Mouse (Mus musculus): ENCODE measurements at regions not wholly inside any gene's neighbourhood (a gene's known extent, or its start where the extent isn't known, plus 50 kb on each side); places are given as distances from the start of the nearest gene placed in this dataset.
"Not testable (repeated sequence)": the region's sequence is repeated elsewhere in the genome, so short reads cannot be mapped to it uniquely, and the experiment has no call there.

GRCm38 (mm10) chr3:21149618-21150017 lies 782.6 kb upstream of the Agtr1b start:
- no peak for DNase-seq (ENCODE audit: extremely low read depth, low read depth)

DNA sequence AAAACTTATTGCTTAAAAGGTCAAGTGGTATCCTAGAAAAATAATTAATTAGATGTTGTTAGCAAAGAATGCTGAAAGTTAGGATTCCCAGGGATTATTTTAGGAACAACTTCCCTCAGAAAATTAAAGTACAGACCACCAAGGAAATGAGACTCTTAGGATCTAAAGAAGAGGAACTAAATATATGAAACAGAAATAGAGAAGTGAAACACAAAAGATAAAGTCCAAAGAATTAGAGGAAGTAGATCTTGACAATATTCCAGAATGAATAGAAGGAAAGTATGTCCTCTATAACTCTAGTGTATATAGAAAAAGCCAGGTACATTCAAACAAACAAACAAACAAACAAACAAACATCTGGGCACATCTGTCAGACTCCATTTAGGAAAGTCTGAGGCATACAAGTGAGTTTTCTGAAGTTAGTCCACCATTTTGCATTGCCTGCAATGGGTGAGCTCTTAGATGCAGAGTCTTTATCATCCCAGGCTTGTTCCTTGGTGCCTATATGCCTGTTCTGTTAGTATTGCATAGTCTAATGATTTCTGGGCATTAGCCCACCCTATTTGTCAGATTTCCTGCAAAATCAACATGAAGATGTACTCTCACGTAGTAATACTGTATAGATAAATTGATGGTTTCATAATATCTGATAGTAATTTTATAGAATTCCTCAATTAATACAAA lies 762.0 kb upstream of the Agtr1b start:
- peak; percentile 52 for DNase-seq (ENCODE audit: extremely low read depth, low read depth)

DNA sequence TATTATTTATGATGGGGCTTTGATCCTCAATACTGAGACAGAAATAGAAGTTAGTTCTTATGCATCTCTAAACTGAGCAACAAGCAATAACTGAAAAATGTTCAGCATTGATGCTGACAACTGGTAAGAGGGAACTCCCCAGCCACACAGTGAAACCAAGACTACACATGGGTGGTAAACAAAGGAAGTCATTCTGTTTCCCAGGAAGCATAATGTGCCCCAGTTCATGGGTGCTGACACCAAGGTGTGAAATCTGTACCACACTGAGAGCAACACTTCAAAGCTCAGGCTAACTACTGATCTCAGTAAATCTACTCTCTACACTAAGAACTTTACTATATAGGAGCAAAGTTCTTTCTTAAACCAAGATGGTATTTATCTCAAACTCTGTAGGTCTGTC lies 759.2 kb upstream of the Agtr1b start:
- DNase-seq (ENCODE audit: extremely low read depth, low read depth) = no peak

DNA sequence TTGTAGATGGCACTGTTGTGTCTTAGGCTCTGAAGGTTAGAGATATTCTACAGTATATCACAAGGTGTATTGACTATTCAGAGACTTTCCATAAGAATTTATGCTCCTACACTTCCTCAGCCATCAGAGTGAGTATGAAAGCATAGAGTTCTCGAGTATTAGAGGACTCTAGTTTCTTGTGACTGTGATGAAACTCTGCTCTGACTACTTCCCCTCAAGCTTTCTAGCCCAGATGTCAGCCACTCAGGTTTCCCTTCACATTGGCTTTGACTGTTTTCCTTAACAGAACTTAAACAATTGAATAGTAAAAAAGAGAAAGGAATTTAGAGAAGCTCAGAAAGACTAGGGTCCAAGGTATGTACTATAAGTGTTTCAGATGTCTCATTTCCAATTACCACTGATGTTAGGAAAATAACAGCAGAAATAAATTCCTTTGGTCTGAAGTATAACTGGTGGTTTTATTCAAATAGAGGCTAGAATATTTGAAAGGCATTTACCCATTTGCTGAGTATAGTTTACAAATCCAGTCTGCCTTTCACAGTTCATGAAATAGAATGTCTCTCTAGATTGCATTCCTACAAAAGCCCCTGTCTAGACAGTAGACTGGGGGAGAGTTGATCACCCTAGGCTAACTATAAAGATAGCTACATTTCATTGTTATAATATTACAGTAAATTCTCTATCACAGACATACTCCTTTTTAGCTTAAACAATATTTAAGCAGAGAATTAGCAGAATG lies 751.4 kb upstream of the Agtr1b start:
- no peak for DNase-seq (ENCODE audit: extremely low read depth, low read depth)

GRCm38 (mm10) chr3:21111735-21112518 lies 745.0 kb upstream of the Agtr1b start:
- DNase-seq (ENCODE audit: extremely low read depth, low read depth) = no peak

- DNase-seq (ENCODE audit: extremely low read depth, low read depth) = no peak
Observed at GRCm38 (mm10) chr3:21090206-21090605, 723.2 kb upstream of the Agtr1b start.

- no peak for DNase-seq (ENCODE audit: extremely low read depth, low read depth)
Observed at GRCm38 (mm10) chr3:21086426-21086825, 719.4 kb upstream of the Agtr1b start.

DNA sequence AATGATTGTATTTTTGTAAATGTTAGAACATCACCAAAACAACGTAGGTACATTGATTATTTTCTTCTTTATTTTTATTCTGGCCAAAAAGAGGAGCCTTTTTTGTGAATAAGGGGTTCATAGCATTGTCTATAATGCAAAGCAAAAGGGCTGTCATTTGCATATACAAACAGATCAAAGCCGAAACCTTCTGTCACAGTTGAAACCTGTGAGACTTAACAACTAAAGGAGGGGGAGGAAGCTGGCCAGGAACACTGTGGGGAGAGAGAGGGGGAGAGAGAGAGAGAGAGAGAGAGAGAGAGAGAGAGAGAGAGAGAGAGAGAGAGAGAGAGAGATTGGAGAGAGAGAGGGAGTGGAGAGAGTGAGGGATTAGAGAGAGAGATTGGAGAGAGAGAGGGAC lies 710.6 kb upstream of the Agtr1b start:
- DNase-seq (ENCODE audit: extremely low read depth, low read depth) = no peak

- not testable (repeated sequence) for DNase-seq (ENCODE audit: extremely low read depth, low read depth)
Observed at GRCm38 (mm10) chr3:21053337-21053736, 686.4 kb upstream of the Agtr1b start.

DNA sequence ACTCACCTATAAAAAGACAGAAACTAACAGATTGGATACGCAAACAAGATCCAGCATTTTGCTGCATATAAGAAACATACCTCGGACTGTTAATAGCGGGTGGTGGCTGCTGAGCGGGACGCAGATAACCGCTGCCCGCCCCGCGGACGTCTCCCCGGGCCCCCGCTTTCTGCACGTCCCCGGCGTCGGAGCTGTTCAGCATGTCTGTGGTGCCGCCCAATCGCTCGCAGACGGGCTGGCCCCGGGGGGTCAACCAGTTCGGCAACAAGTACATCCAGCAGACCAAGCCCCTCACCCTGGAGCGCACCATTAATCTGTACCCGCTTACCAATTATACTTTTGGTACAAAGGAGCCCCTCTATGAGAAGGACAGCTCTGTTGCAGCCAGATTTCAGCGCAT lies 682.4 kb upstream of the Agtr1b start:
- not testable (repeated sequence) for DNase-seq (ENCODE audit: extremely low read depth, low read depth)

DNA sequence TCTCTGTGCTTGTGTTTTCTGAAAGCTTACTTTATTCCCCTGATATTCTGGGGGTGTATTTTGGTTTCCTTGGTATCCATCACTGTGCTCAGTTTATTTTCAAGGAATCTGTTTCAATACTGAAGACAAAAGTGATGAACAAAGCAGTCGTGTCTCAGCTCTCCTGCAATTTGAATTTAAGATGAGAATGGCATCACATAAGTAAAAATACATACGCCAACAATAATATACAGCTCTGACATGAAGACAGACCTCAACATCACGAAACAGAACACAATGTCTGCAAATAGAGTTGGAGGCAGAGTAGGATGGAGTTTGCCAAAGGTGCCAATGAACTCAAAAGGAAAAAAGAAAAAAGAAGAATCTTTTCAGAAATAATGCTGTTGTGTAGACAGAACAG lies 679.0 kb upstream of the Agtr1b start:
- DNase-seq (ENCODE audit: extremely low read depth, low read depth) = no peak

GRCm38 (mm10) chr3:21025876-21026275 lies 658.9 kb upstream of the Agtr1b start:
- DNase-seq (ENCODE audit: extremely low read depth, low read depth) = no peak

- DNase-seq (ENCODE audit: extremely low read depth, low read depth) = no peak
Observed at GRCm38 (mm10) chr3:21020946-21021345, 654.0 kb upstream of the Agtr1b start.

- no peak for DNase-seq (ENCODE audit: extremely low read depth, low read depth)
Observed at GRCm38 (mm10) chr3:21020297-21020696, 653.3 kb upstream of the Agtr1b start.

- peak; percentile 0 for DNase-seq (ENCODE audit: extremely low read depth, low read depth)
Observed at GRCm38 (mm10) chr3:21009650-21010049, 642.7 kb upstream of the Agtr1b start.

- DNase-seq (ENCODE audit: extremely low read depth, low read depth) = no peak
Observed at GRCm38 (mm10) chr3:20998295-20998694, 631.3 kb upstream of the Agtr1b start.

DNA sequence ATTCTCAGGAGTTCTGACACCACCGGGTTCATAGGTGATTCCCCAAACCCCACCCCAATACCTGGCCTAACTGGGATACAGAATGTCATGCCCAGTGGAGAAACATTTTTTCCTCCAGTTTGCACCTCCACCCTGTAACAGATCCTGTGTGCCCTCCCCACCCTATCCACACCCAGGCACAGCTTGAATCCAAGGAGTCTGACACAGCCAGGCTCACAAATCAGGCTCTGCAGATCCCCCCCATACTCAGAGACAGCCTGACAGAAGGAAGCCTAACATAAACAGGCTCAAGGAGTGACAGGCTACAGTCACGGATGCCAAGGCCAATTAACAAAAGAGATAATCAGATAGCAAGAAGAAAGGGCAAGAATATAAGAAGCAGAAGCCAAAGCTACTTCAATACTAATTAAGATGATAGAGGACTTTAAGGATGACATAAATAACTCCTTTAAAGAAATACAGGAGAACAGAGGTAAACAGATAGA lies 622.6 kb upstream of the Agtr1b start:
- no peak for DNase-seq (ENCODE audit: extremely low read depth, low read depth)

GRCm38 (mm10) chr3:20986942-20987341 lies 620.0 kb upstream of the Agtr1b start:
- DNase-seq (ENCODE audit: extremely low read depth, low read depth) = no peak

GRCm38 (mm10) chr3:20986377-20986727 lies 619.4 kb upstream of the Agtr1b start:
- DNase-seq (ENCODE audit: extremely low read depth, low read depth) = no peak

DNA sequence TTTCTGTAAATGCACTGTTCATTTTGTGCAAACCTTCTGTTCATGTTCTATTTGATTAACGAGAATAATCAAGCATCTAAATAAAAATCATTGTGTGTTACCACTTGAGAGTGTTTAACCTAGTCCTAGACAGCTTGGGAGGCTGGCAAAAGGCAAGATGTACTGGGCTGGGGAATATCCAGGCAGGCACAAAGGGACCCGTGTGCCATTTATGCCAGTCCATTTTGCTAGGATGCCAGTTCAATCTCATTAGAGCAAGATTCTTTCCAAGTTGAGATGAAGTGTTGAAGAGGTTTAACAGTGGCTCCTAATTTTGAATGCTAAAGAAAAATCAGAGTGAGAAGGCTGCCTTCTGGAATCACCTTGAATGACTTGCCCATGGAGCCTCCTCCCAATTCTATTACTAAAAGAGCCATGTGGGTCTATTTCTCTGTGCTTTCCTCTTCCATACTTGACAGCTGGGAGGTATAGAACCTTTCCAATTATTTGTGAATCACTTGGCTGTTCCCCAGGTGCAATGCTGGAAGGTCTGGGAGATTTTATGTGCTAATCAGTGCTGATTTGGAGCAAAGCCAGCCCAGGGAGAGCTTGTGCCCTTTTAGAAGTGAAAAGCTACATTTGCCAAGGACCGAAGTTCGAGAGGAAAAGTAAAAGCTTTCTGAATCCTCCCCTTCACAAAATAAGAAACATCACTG lies 618.9 kb upstream of the Agtr1b start:
- DNase-seq (ENCODE audit: extremely low read depth, low read depth) = no peak

- no peak for DNase-seq (ENCODE audit: extremely low read depth, low read depth)
Observed at GRCm38 (mm10) chr3:20984146-20984545, 617.2 kb upstream of the Agtr1b start.

DNA sequence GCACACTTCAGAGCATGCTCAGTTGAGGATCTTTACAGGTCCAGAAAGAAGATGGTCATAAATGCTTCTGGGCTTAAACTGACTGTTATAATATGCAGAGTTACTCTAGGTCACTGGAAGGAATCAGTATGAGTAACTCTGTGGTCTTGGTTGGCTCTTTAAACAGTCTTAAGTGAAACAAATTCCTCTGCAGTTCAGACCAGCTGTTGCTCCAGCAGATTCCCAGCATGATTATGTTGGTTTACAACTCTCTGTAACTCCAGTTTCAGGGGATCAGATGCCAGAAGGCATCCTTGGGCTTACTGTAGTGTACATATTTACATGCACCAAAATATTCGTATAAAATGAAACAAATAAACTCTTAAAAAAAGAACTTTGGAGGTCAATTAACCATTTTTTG lies 606.1 kb upstream of the Agtr1b start:
- no peak for DNase-seq (ENCODE audit: extremely low read depth, low read depth)

All from MEL-GATA-1-ER (cell line).